Mouse (Mus musculus) hindbrain, embryonic 10.5 days (tissue): ENCODE measurements at regions not wholly inside any gene's neighbourhood (a gene's known extent, or its start where the extent isn't known, plus 50 kb on each side); places are given as distances from the start of the nearest gene placed in this dataset.
"Not testable (repeated sequence)": the region's sequence is repeated elsewhere in the genome, so short reads cannot be mapped to it uniquely, and the experiment has no call there.

Experiments
- DNase-seq: peaks from one replicate; pipeline ENCODE4 v3.0.0-alpha.2; 2017; ENCODE audit warnings: low spot score
- H3K27ac ChIP-seq: fragments of 300-500 bp; sonication (generic); 2 replicates; pipeline ENCODE4 v1.5.1; 2016; ENCODE audit warnings: mild to moderate bottlenecking, moderate library complexity
- H3K27me3 ChIP-seq: fragments of 300-500 bp; sonication (generic); 2 replicates; pipeline ENCODE4 v1.6.1; 2016; ENCODE audit warnings: mild to moderate bottlenecking; ENCODE audit not compliant: poor library complexity, insufficient read depth, severe bottlenecking
- H3K36me3 ChIP-seq: fragments of 300-500 bp; sonication (generic); 2 replicates; pipeline ENCODE4 v1.6.1; 2016; ENCODE audit warnings: mild to moderate bottlenecking, moderate library complexity
- H3K4me1 ChIP-seq: fragments of 300-500 bp; sonication (generic); replicated peaks from 2 replicates; pipeline ENCODE4 v1.6.1; 2016; ENCODE audit warnings: mild to moderate bottlenecking
- H3K4me3 ChIP-seq: fragments of 300-500 bp; sonication (generic); 2 replicates; pipeline ENCODE4 v1.5.1; 2016; ENCODE audit warnings: mild to moderate bottlenecking, moderate library complexity
- H3K9me3 ChIP-seq: fragments of 300-500 bp; sonication (generic); 2 replicates; pipeline ENCODE4 v1.6.1; 2016; ENCODE audit warnings: mild to moderate bottlenecking, moderate library complexity
- WGBS: fragments of 180-500 bp; shearing (Covaris S2); methylation state at CpG from one replicate; pipeline ENCODE4 v1.1.7; 2016; 5-methylcytosine and 5-hydroxymethylcytosine counted together

DNA sequence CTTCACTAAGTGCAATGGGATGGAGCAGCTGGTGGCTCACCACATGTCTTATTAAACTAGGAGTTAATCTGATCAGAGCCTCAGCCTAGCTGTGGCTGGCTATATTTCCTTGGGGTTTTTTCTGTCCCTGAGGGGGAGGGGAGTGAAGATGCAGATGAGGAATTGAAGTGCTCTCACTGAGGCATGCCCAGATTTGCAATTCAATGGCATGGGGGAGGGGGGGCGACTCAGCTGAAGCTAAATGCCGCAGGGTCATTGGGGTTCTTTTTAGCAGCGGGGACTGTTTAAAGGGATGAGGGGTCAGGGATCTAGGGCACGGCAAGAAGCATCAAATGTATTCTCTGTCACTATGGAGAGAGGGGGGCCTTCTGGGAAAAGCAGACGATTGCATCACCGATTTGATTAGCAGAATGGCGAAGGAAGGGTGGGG, 235.1 kb upstream of the Gap43 start:
- peak; percentile 94 for DNase-seq
- H3K4me3 ChIP-seq = peak overlapping the region; percentile 9; the same call in 1 of the 2 replicates
- no peaks in the 10 kb centered on the region for H3K36me3 ChIP-seq
- H3K27me3 ChIP-seq = no peaks in the 10 kb centered on the region
- 2% methylated on average over 7 of the region's 7 CpGs for WGBS
- H3K4me1 ChIP-seq = peaks cover 34% of the 10 kb centered on the region
- peak overlapping the region; percentile 86 for H3K27ac ChIP-seq
- H3K9me3 ChIP-seq = no peaks in the 10 kb centered on the region

DNA sequence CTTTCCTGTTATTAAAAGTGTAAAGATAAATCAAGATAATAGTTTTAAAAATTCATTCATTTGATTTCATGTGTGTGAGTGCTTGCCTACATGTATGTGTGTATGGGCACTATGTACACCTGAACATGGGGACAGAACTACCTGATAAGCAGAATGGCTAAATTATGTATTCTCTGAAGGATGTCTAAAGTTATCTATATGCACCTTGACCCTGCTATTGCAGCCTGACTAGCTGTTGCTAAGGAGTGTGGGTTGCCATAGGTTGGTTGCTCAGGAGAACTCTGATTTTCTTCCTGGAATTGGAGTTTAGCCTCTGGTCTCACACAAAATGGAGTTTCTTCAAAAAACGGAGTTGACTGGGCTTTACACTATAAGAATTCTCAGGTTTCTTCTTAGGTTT, 234.5 kb upstream of the Gap43 start:
- H3K36me3 ChIP-seq = no peaks in the 10 kb centered on the region
- H3K27me3 ChIP-seq = no peaks in the 10 kb centered on the region
- WGBS = 13% methylated on average over 1 of the region's 1 CpGs
- no peak for DNase-seq
- peak overlapping the region; percentile 9; the same call in 1 of the 2 replicates for H3K4me3 ChIP-seq
- peaks cover 39% of the 10 kb centered on the region for H3K4me1 ChIP-seq
- H3K9me3 ChIP-seq = no peaks in the 10 kb centered on the region
- H3K27ac ChIP-seq = peak overlapping the region; percentile 86

- Histone ChIP-seq H3K36me3 (no peaks in the 10 kb centered on the region), H3K4me1 (peaks cover 24% of the 10 kb centered on the region), H3K27me3 (no peaks in the 10 kb centered on the region), H3K9me3 (no peaks in the 10 kb centered on the region), H3K27ac (peak overlapping the region; percentile 53), H3K4me3 (no peak overlapping the region)
- DNase-seq = no peak
- 73% methylated on average over 6 of the region's 6 CpGs for WGBS
Observed at GRCm38 (mm10) chr16:42570246-42570996, 230.0 kb upstream of the Gap43 start.

GRCm38 (mm10) chr16:42569335-42569734, 228.9 kb upstream of the Gap43 start:
- 83% methylated on average over 2 of the region's 2 CpGs for WGBS
- Histone ChIP-seq H3K27ac (no peak overlapping the region), H3K9me3 (no peaks in the 10 kb centered on the region), H3K4me3 (no peak overlapping the region), H3K27me3 (no peaks in the 10 kb centered on the region), H3K4me1 (peaks cover 14% of the 10 kb centered on the region; the same call in 1 of the 2 replicates), H3K36me3 (no peaks in the 10 kb centered on the region)
- no peak for DNase-seq

DNA sequence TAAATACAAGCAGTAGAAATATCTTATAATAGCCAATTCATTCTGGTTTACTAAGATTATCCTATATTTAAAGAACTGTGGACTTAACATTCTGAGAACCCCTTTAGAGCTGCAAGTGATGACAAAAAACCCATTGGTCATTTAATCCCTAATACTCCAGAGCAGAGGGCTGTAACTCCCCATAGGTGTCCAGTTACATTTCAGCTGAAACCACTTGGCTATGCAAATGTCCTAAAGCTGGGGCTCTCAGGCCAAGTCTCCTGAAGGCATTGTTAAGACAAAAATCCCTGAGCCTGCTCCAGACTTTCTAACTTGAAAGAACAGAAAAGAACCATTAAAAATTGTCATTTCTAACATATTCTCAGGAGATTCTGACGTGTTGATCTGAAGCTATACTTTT, 209.1 kb upstream of the Gap43 start:
- Histone ChIP-seq H3K4me3 (no peak overlapping the region), H3K27ac (no peak overlapping the region), H3K9me3 (no peaks in the 10 kb centered on the region), H3K4me1 (peaks cover 41% of the 10 kb centered on the region), H3K27me3 (no peaks in the 10 kb centered on the region), H3K36me3 (no peaks in the 10 kb centered on the region)
- 52% methylated on average over 1 of the region's 1 CpGs for WGBS
- DNase-seq = no peak

GRCm38 (mm10) chr16:42546229-42547163, 206.0 kb upstream of the Gap43 start:
- Histone ChIP-seq H3K27me3 (no peaks in the 10 kb centered on the region), H3K36me3 (no peaks in the 10 kb centered on the region), H3K27ac (peak overlapping the region; percentile 79), H3K4me3 (peak overlapping the region; percentile 18; the same call in 1 of the 2 replicates), H3K4me1 (peaks cover 41% of the 10 kb centered on the region), H3K9me3 (no peaks in the 10 kb centered on the region)
- WGBS = 21% methylated on average over 14 of the region's 14 CpGs
- DNase-seq = peak; percentile 54

- 82% methylated on average over 4 of the region's 4 CpGs for WGBS
- Histone ChIP-seq H3K36me3 (no peaks in the 10 kb centered on the region), H3K4me3 (no peak overlapping the region), H3K27ac (no peak overlapping the region), H3K9me3 (no peaks in the 10 kb centered on the region), H3K27me3 (no peaks in the 10 kb centered on the region), H3K4me1 (peaks cover 3% of the 10 kb centered on the region; the same call in 1 of the 2 replicates)
- DNase-seq = no peak
Observed at GRCm38 (mm10) chr16:42517321-42517720, 176.9 kb upstream of the Gap43 start.

GRCm38 (mm10) chr16:42515929-42516328, 175.5 kb upstream of the Gap43 start:
- no peak overlapping the region for H3K4me3 ChIP-seq
- peaks cover 3% of the 10 kb centered on the region; the same call in 1 of the 2 replicates for H3K4me1 ChIP-seq

GRCm38 (mm10) chr16:42505107-42505506, 164.7 kb upstream of the Gap43 start:
- H3K9me3 ChIP-seq = no peaks in the 10 kb centered on the region
- no peaks in the 10 kb centered on the region for H3K4me1 ChIP-seq
- H3K4me3 ChIP-seq = no peak overlapping the region
- no peaks in the 10 kb centered on the region for H3K36me3 ChIP-seq
- no peak for DNase-seq
- no peak overlapping the region for H3K27ac ChIP-seq
- no peaks in the 10 kb centered on the region for H3K27me3 ChIP-seq
- WGBS = 70% methylated on average over 9 of the region's 9 CpGs

More at GRCm38 (mm10) chr16:42515929-42516328, 175.5 kb upstream of the Gap43 start:
- no peaks in the 10 kb centered on the region for H3K27me3 ChIP-seq
- H3K36me3 ChIP-seq = no peaks in the 10 kb centered on the region
- H3K27ac ChIP-seq = no peak overlapping the region
- no peak for DNase-seq
- 87% methylated on average over 3 of the region's 3 CpGs for WGBS
- H3K9me3 ChIP-seq = no peaks in the 10 kb centered on the region

GRCm38 (mm10) chr16:42501713-42502112, 161.3 kb upstream of the Gap43 start:
- DNase-seq = no peak
- Histone ChIP-seq H3K4me1 (0 out of 2 replicates have a peak, but pooled peaks cover 3% of the 10 kb centered on the region), H3K27ac (no peak overlapping the region), H3K9me3 (no peaks in the 10 kb centered on the region), H3K4me3 (no peak overlapping the region), H3K27me3 (no peaks in the 10 kb centered on the region), H3K36me3 (no peaks in the 10 kb centered on the region)
- 87% methylated on average over 2 of the region's 2 CpGs for WGBS

DNA sequence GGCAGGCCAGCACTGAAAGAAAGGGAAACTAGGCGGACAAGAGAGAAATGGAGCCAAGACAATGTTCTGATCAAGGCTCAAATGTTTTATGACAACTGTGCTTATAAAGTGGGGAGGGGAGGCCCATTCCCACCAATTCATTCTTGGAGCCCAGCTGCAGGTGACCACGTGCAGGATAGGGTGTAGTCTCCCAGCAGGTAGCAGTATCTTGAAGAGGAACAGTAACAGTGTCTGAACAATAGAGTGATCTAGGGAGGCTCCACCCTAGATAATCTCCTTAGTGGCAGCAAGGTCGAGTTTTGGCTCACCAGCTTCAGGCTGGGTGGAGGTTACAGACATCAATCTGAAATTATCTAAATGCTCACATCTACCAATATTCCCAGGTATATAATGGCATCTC, 160.7 kb upstream of the Gap43 start:
- H3K36me3 ChIP-seq, H3K9me3 ChIP-seq, H3K27ac ChIP-seq, DNase-seq, H3K4me3 ChIP-seq, H3K4me1 ChIP-seq, H3K27me3 ChIP-seq: not testable (repeated sequence)
- WGBS = 38% methylated on average over 3 of the region's 3 CpGs

- 91% methylated on average over 6 of the region's 6 CpGs for WGBS
- Histone ChIP-seq H3K36me3 (no peaks in the 10 kb centered on the region), H3K27me3 (no peaks in the 10 kb centered on the region), H3K4me1 (0 out of 2 replicates have a peak, but pooled peaks cover 3% of the 10 kb centered on the region), H3K4me3 (no peak overlapping the region), H3K9me3 (no peaks in the 10 kb centered on the region), H3K27ac (no peak overlapping the region)
- no peak for DNase-seq
Observed at GRCm38 (mm10) chr16:42499514-42499913, 159.1 kb upstream of the Gap43 start.

DNA sequence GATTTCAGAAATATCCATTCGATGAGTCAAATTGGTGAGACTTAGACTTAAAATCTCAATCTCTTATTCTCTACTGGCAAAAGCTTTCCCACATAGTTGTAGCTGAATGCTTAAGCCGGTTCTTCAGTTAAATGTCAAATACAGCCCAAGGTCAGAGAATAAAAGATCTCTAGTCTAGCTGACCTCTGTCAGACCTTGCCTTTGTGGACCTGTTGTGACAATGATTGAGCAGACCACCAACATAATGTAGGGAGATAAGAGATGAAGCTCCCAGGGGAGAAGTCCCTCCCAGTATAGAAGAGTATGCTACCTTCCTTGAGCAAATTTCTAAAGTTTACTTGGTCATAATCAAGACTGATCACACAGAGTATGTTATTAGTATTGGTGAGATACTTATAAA, 157.9 kb upstream of the Gap43 start:
- Histone ChIP-seq H3K27me3 (no peaks in the 10 kb centered on the region), H3K27ac (no peak overlapping the region), H3K4me1 (0 out of 2 replicates have a peak, but pooled peaks cover 3% of the 10 kb centered on the region), H3K36me3 (no peaks in the 10 kb centered on the region), H3K4me3 (no peak overlapping the region), H3K9me3 (no peaks in the 10 kb centered on the region)
- DNase-seq = no peak
- 59% methylated on average over 2 of the region's 2 CpGs for WGBS
